Mouse (Mus musculus) left cerebral cortex, postnatal 10 days (tissue): ENCODE measurements around the gene Cactin. TPM values are rescaled to one million over a fixed set of nuclear protein-coding genes. Genes with fewer than 3 reads are reported as not detected.

ENCODE experiments used
- DNase-seq, 2 experiments: peaks; one replicate each; pipeline ENCODE4 v3.0.0; 2021 to 2022; ENCODE audit warnings: low spot score in 2 of 2, mixed read lengths in 1 of 2; ENCODE audit errors: extremely low spot score in 1 of 2
- intact Hi-C: fragments of 180-260 bp; cut with DNase I; formaldehyde crosslinking; loops from one replicate; pipeline ENCODE4 v1.15.1; 2025
- total RNA-seq, 2 experiments: library from RNA; stranded (reverse); gene quantifications; 2 replicates each; pipeline ENCODE4 v1.2.3; 2021

Gene Cactin
- total RNA-seq, 2 experiments from 2014 or later = 26.4 to 26.7 TPM

GRCm38 (mm10) chr10:81329194-81329975, 8.5 kb downstream of the Cactin start:
- intact Hi-C loops = no loop called here
- DNase-seq = peak in 1 of 2 experiments; percentile 67

- DNase-seq = no peak
- intact Hi-C loops = no loop called here
Measured at GRCm38 (mm10) chr10:81330007-81330406, 9.1 kb downstream of the Cactin start.

- intact Hi-C loops = no loop called here
- no peak for DNase-seq
Measured at GRCm38 (mm10) chr10:81332277-81332676, 11.4 kb downstream of the Cactin start.

GRCm38 (mm10) chr10:81334324-81334723, 13.4 kb downstream of the Cactin start:
- intact Hi-C loops = no loop called here
- no peak for DNase-seq

- DNase-seq = no peak
- intact Hi-C loops = no loop called here
Measured at GRCm38 (mm10) chr10:81335393-81336340, 14.8 kb downstream of the Cactin start.

- intact Hi-C loops = no loop called here
- no peak for DNase-seq
Measured at GRCm38 (mm10) chr10:81336558-81336957, 15.7 kb downstream of the Cactin start.

- intact Hi-C loops = no loop called here
- DNase-seq = no peak
Measured at GRCm38 (mm10) chr10:81340551-81341332, 19.8 kb downstream of the Cactin start.

GRCm38 (mm10) chr10:81341333-81341949, 20.5 kb downstream of the Cactin start:
- peak in 1 of 2 experiments; percentile 80 for DNase-seq
- intact Hi-C loops = no loop called here

- intact Hi-C loops = no loop called here
Measured at GRCm38 (mm10) chr10:81342686-81343505, 22.0 kb downstream of the Cactin start, which contains the start of gene Gipc3. Gipc3 (minus strand) TSS chr10:81343266.

GRCm38 (mm10) chr10:81344421-81345161, 23.7 kb downstream of the Cactin start:
- intact Hi-C loops = loop anchor here (5.0 kb wide), 1 partner anchor 147 kb away; no protein-coding TSS in a partner anchor
- DNase-seq = no peak

More at GRCm38 (mm10) chr10:81342686-81343505, 22.0 kb downstream of the Cactin start, which contains the start of gene Gipc3:
- no peak for DNase-seq

- DNase-seq = no peak
- intact Hi-C loops = loop anchor here (5.0 kb wide), 1 partner anchor 148 kb away; no protein-coding TSS in a partner anchor
Measured at GRCm38 (mm10) chr10:81345162-81345534, 24.2 kb downstream of the Cactin start.

GRCm38 (mm10) chr10:81346453-81347067, 25.7 kb downstream of the Cactin start:
- intact Hi-C loops = loop anchor here (5.0 kb wide), 1 partner anchor 149 kb away; no protein-coding TSS in a partner anchor
- peak in 1 of 2 experiments; percentile 76 for DNase-seq

- intact Hi-C loops = loop anchor here (5.0 kb wide), 1 partner anchor 152 kb away; no protein-coding TSS in a partner anchor
- DNase-seq = peak in 1 of 2 experiments; percentile 66
Measured at GRCm38 (mm10) chr10:81349146-81349545, 28.2 kb downstream of the Cactin start.

- intact Hi-C loops = loop anchor here (5.0 kb wide), 1 partner anchor 153 kb away; no protein-coding TSS in a partner anchor
- no peak for DNase-seq
Measured at GRCm38 (mm10) chr10:81349961-81350350, 29.1 kb downstream of the Cactin start.

GRCm38 (mm10) chr10:81350351-81351063, 29.6 kb downstream of the Cactin start, which contains the start of gene Hmg20b:
Hmg20b (minus strand) TSS chr10:81350480.
- intact Hi-C loops = no loop called here

More at GRCm38 (mm10) chr10:81350351-81351063, 29.6 kb downstream of the Cactin start, which contains the start of gene Hmg20b:
- peak; percentile 99 to 100 for DNase-seq
